ENCODE assay signal across 23 mouse cellular contexts in genomic region chr5:43853868-43854488, GRCm38 (mm10). TPM values are rescaled to one million over a fixed set of nuclear protein-coding genes. Genes with fewer than 3 reads are reported as not detected.
A peak's percentile ranks its signal among the peaks of the same experiment; 100 is the strongest.
DNase-seq lines count a peak whose midpoint lies in the region; ATAC-seq and TF ChIP-seq lines count a peak whose summit lies in the region.
"Had no signal": no experiment of that assay in that cellular context is flagged by ENCODE, and none has a peak within 500 bp of the region (broad histone marks: within the 10 kb centered on the region; RNA-seq: fewer than 3 reads in every experiment).

No protein-coding gene starts in this region.

- TF ChIP-seq EP300 in lung, postnatal 0 days (IDR thresholded peaks at IDR 0.05) = peak; percentile 88

- H3K4me2 ChIP-seq in kidney, embryonic 15.5 days = no peak overlapping the region
- H3K4me2 ChIP-seq in lung, postnatal 0 days (replicated peaks; ENCODE audit: low read depth, low read length) = no peak overlapping the region
- H3K4me2 ChIP-seq: forebrain, embryonic 15.5 days; heart, embryonic 11.5 days; midbrain, embryonic 12.5 days had no signal

- no peak overlapping the region for H3K9ac ChIP-seq in kidney, embryonic 15.5 days
- H3K9ac ChIP-seq in lung, postnatal 0 days (replicated peaks; ENCODE audit: low read depth) = no peak overlapping the region
- H3K9ac ChIP-seq: forebrain, embryonic 15.5 days; liver, embryonic 14.5 days; midbrain, embryonic 12.5 days had no signal

- ATAC-seq in kidney, embryonic 15.5 days (replicated peaks; ENCODE audit: low FRiP score) = no peak
- ATAC-seq in lung, postnatal 0 days = peak; percentile 45
- peak; percentile 47 for ATAC-seq in megakaryocyte progenitor cell, adult 5-6 weeks (replicated peaks; ENCODE audit: poor library complexity)
- ATAC-seq: activated CD4-positive, CD25-positive, alpha-beta regulatory T cell, adult 4 months; forebrain, embryonic 15.5 days had no signal

- peaks cover 4% of the 10 kb centered on the region for H3K9me3 ChIP-seq in kidney, embryonic 15.5 days (replicated peaks)
- no peaks in the 10 kb centered on the region for H3K9me3 ChIP-seq in lung, postnatal 0 days (ENCODE audit: low read length)
- H3K9me3 ChIP-seq: embryonic facial prominence, embryonic 10.5 days; forebrain, embryonic 15.5 days; midbrain, embryonic 12.5 days had no signal

- H3K4me1 ChIP-seq in kidney, embryonic 15.5 days = no peaks in the 10 kb centered on the region
- H3K4me1 ChIP-seq in lung, postnatal 0 days (ENCODE audit: insufficient read depth, low read depth, low read length) = peaks cover 6% of the 10 kb centered on the region; the same call in 1 of the 2 replicates
- H3K4me1 ChIP-seq in bone marrow, adult 2 months (ENCODE audit: control insufficient read depth, insufficient read depth, low read length) = peaks cover 9% of the 10 kb centered on the region
- H3K4me1 ChIP-seq: embryonic facial prominence, embryonic 10.5 days; forebrain, embryonic 15.5 days; hindbrain, embryonic 10.5 days; midbrain, embryonic 12.5 days had no signal

- WGBS in kidney, embryonic 15.5 days = 84% methylated on average over 7 of the region's 7 CpGs
- WGBS in lung, postnatal 0 days = 62% methylated on average over 7 of the region's 7 CpGs
- 47% methylated on average over 7 of the region's 7 CpGs for WGBS in bone marrow, adult 2 months

- TF ChIP-seq CTCF in lung, postnatal 0 days (IDR thresholded peaks at IDR 0.05) = no peak
- TF ChIP-seq CTCF in bone marrow, adult 2 months (IDR thresholded peaks at IDR 0.05; ENCODE audit: control insufficient read depth, insufficient read depth, low read length) = no peak

- TF ChIP-seq POLR2A in bone marrow, adult 2 months (IDR thresholded peaks at IDR 0.05; ENCODE audit: borderline replicate concordance, control insufficient read depth, low read depth, low read length) = no peak

- H3K36me3 ChIP-seq in kidney, embryonic 15.5 days = no peaks in the 10 kb centered on the region
- no peaks in the 10 kb centered on the region for H3K36me3 ChIP-seq in lung, postnatal 0 days (ENCODE audit: insufficient read depth, low read length)
- H3K36me3 ChIP-seq: embryonic facial prominence, embryonic 10.5 days; forebrain, embryonic 15.5 days; hindbrain, embryonic 10.5 days; midbrain, embryonic 12.5 days had no signal

- no peaks in the 10 kb centered on the region for H3K27me3 ChIP-seq in kidney, embryonic 15.5 days
- no peaks in the 10 kb centered on the region for H3K27me3 ChIP-seq in lung, postnatal 0 days (replicated peaks; ENCODE audit: insufficient read depth, low read length)
- H3K27me3 ChIP-seq: forebrain, embryonic 15.5 days; midbrain, embryonic 12.5 days had no signal

- no peak overlapping the region for H3K4me3 ChIP-seq in kidney, embryonic 15.5 days (replicated peaks)
- H3K4me3 ChIP-seq in lung, postnatal 0 days (ENCODE audit: low read depth, low read length) = no peak overlapping the region
- H3K4me3 ChIP-seq in bone marrow, adult 2 months (replicated peaks; ENCODE audit: control insufficient read depth, low read depth, low read length) = no peak overlapping the region
- H3K4me3 ChIP-seq: embryonic facial prominence, embryonic 10.5 days; erythroblast, embryonic 14.5 days; forebrain, embryonic 15.5 days; hindbrain, embryonic 10.5 days; midbrain, embryonic 12.5 days; myocyte had no signal

- H3K27ac ChIP-seq in kidney, embryonic 15.5 days = peak overlapping the region; percentile 72
- peak overlapping the region; percentile 63; the same call in 1 of the 2 replicates for H3K27ac ChIP-seq in lung, postnatal 0 days (ENCODE audit: low read length)
- peak overlapping the region; percentile 54; the same call in 1 of the 2 replicates for H3K27ac ChIP-seq in bone marrow, adult 2 months (ENCODE audit: control insufficient read depth, insufficient read depth, low read depth, low read length, poor library complexity)
- H3K27ac ChIP-seq: embryonic facial prominence, embryonic 10.5 days; forebrain, embryonic 15.5 days; hindbrain, embryonic 10.5 days; liver, embryonic 14.5 days; midbrain, embryonic 12.5 days had no signal

- DNase-seq in kidney, postnatal 36 days = no peak
- peak; percentile 54 for DNase-seq in lung, postnatal 0 days (ENCODE audit: low spot score)
- DNase-seq in lung, postnatal 10 days = no peak
- no peak for DNase-seq in right cerebral cortex, postnatal 4 days
- DNase-seq: adrenal gland, postnatal 36 days; cerebellum, postnatal 25 days; right cerebral cortex, adult 18-20 months; thymus, postnatal 25 days had no signal

RNA-seq across cellular contexts. Expression of gene Cd38, which starts 14.4 kb away (rescaled TPM):
- 30.2 and 33.8 TPM in 2 replicates for polyA plus RNA-seq in kidney, embryonic 15.5 days (2015; fragmentation: Nextera tagmentation; extraction: Ambion mirVana)
- polyA plus RNA-seq in lung, postnatal 0 days (2015; fragmentation: Nextera tagmentation; extraction: Ambion mirVana) = 33.0 and 42.2 TPM in 2 replicates
- polyA plus RNA-seq in bone marrow, adult 2 months (2011; ENCODE audit: insufficient read depth, insufficient read length, low replicate concordance, missing spikeins) = 4.1 and 5.7 TPM in 2 replicates
- total RNA-seq in megakaryocyte progenitor cell, adult 5-6 weeks (2015) = 0.22 TPM in 1 of 2 replicates, not detected in the other
- 0.10 TPM in 1 of 2 replicates, not detected in the other for total RNA-seq in megakaryocyte progenitor cell, adult 5-6 weeks (2017)
- polyA plus RNA-seq: erythroblast, embryonic 14.5 days had no signal

RNA-seq across cellular contexts. Expression of gene Fbxl5, which starts 32.5 kb away (rescaled TPM):
- 54.8 and 56.7 TPM in 2 replicates for polyA plus RNA-seq in kidney, embryonic 15.5 days (2015; fragmentation: Nextera tagmentation; extraction: Ambion mirVana)
- 73.0 and 81.1 TPM in 2 replicates for polyA plus RNA-seq in lung, postnatal 0 days (2015; fragmentation: Nextera tagmentation; extraction: Ambion mirVana)
- polyA plus RNA-seq in bone marrow, adult 2 months (2011; ENCODE audit: insufficient read depth, insufficient read length, low replicate concordance, missing spikeins) = 10.3 and 22.8 TPM in 2 replicates
- 34.7 and 37.2 TPM in 2 replicates for total RNA-seq in megakaryocyte progenitor cell, adult 5-6 weeks (2015)
- 35.6 and 47.4 TPM in 2 replicates for total RNA-seq in megakaryocyte progenitor cell, adult 5-6 weeks (2017)

RNA-seq across cellular contexts. Expression of gene Bst1, which starts 35.3 kb away (rescaled TPM):
- polyA plus RNA-seq in kidney, embryonic 15.5 days (2015; fragmentation: Nextera tagmentation; extraction: Ambion mirVana) = 0.55 TPM in 1 of 2 replicates, not detected in the other
- 7.1 and 8.4 TPM in 2 replicates for polyA plus RNA-seq in lung, postnatal 0 days (2015; fragmentation: Nextera tagmentation; extraction: Ambion mirVana)
- polyA plus RNA-seq in bone marrow, adult 2 months (2011; ENCODE audit: insufficient read depth, insufficient read length, low replicate concordance, missing spikeins) = 4.7 and 26.2 TPM in 2 replicates
- 0.37 and 1.1 TPM in 2 replicates for total RNA-seq in megakaryocyte progenitor cell, adult 5-6 weeks (2015)
- 1.9 and 2.8 TPM in 2 replicates for total RNA-seq in megakaryocyte progenitor cell, adult 5-6 weeks (2017)
- total RNA-seq: gastrocnemius, adult 18-20 months; layer of hippocampus, postnatal 25 days; left cerebral cortex, postnatal 36 days had no signal
- polyA plus RNA-seq: erythroblast, embryonic 14.5 days; forebrain, embryonic 15.5 days; hindbrain, embryonic 10.5 days; myocyte had no signal

RNA-seq across cellular contexts. Expression of gene Gm7879, which starts 59.0 kb away (rescaled TPM):
- polyA plus RNA-seq in kidney, embryonic 15.5 days (2015; fragmentation: Nextera tagmentation; extraction: Ambion mirVana) = 0.40 and 0.83 TPM in 2 replicates
- not detected in 2 replicates for polyA plus RNA-seq in lung, postnatal 0 days (2015; fragmentation: Nextera tagmentation; extraction: Ambion mirVana)
- not detected in 2 replicates for polyA plus RNA-seq in bone marrow, adult 2 months (2011; ENCODE audit: insufficient read depth, insufficient read length, low replicate concordance, missing spikeins)
- total RNA-seq in megakaryocyte progenitor cell, adult 5-6 weeks (2015) = 5.6 and 5.9 TPM in 2 replicates
- 5.4 and 6.0 TPM in 2 replicates for total RNA-seq in megakaryocyte progenitor cell, adult 5-6 weeks (2017)
- polyA plus RNA-seq: heart, embryonic 11.5 days; hindbrain, embryonic 10.5 days; midbrain, embryonic 12.5 days had no signal
